Mouse (Mus musculus) liver (tissue): Measurements from ENCODE around the gene Zfp563.

Experiments
- DNase-seq: peaks from one replicate; pipeline ENCODE4 v3.0.0-alpha.2; 2020; ENCODE audit warnings: mixed read lengths

Zfp563 gene

GRCm38 (mm10) chr17:33089220-33089949, at the start of gene Zfp563:
Gene Zfp563 (plus strand): TSS chr17:33089310.
- DNase-seq = peak; percentile 84

- DNase-seq = no peak
Observed at GRCm38 (mm10) chr17:33058791-33059190, 30.3 kb upstream of the Zfp563 start.

- DNase-seq = no peak
Observed at GRCm38 (mm10) chr17:33063001-33063400, 26.1 kb upstream of the Zfp563 start.

- no peak for DNase-seq
Observed at GRCm38 (mm10) chr17:33067958-33068357, 21.2 kb upstream of the Zfp563 start, which contains the start of gene 4921501E09Rik. Gene 4921501E09Rik (minus strand): TSS chr17:33068058.

GRCm38 (mm10) chr17:33091630-33092029, 2.5 kb downstream of the Zfp563 start:
- no peak for DNase-seq

GRCm38 (mm10) chr17:33092391-33093193, 3.5 kb downstream of the Zfp563 start:
- DNase-seq = peak; percentile 67

GRCm38 (mm10) chr17:33097396-33097795, 8.3 kb downstream of the Zfp563 start:
- DNase-seq = no peak

GRCm38 (mm10) chr17:33124546-33124945, 35.4 kb downstream of the Zfp563 start:
- no peak for DNase-seq

- no peak for DNase-seq
Observed at GRCm38 (mm10) chr17:33126257-33126656, 37.1 kb downstream of the Zfp563 start.

GRCm38 (mm10) chr17:33139261-33139820, 50.2 kb downstream of the Zfp563 start, which contains the start of gene Morc2b:
Gene Morc2b (minus strand): TSS chr17:33139683.
- DNase-seq = no peak
